Mouse (Mus musculus) erythroblast, embryonic 14.5 days (primary cell): ENCODE measurements around the gene Alox12b. TPM values are rescaled to one million over a fixed set of nuclear protein-coding genes. Genes with fewer than 3 reads are reported as not detected.

Experiments
- H3K27me3 ChIP-seq: 2 replicates; pipeline ENCODE4 v1.6.1; 2012; ENCODE audit warnings: inconsistent platforms; ENCODE audit not compliant: control insufficient read depth
- H3K36me3 ChIP-seq: 2 replicates; pipeline ENCODE4 v1.6.1; 2012; ENCODE audit warnings: mild to moderate bottlenecking, inconsistent platforms; ENCODE audit not compliant: control insufficient read depth
- H3K4me1 ChIP-seq: 2 replicates; pipeline ENCODE4 v1.6.1; 2012; ENCODE audit warnings: inconsistent platforms; ENCODE audit not compliant: control insufficient read depth
- H3K4me3 ChIP-seq: replicated peaks from 2 replicates; pipeline ENCODE3; 2012; ENCODE audit warnings: moderate library complexity, mild to moderate bottlenecking, inconsistent platforms
- H3K9me3 ChIP-seq: 2 replicates; pipeline ENCODE4 v1.6.1; 2012; ENCODE audit warnings: low read length, inconsistent platforms, mixed read lengths; ENCODE audit not compliant: control insufficient read depth
- GATA1 ChIP-seq: IDR thresholded peaks from 2 replicates; pipeline ENCODE4 v1.6.1; 2012; ENCODE audit warnings: low read length, inconsistent platforms, mixed read lengths
- TAL1 ChIP-seq: IDR thresholded peaks from 3 replicates; pipeline ENCODE4 v1.6.1; 2012; ENCODE audit warnings: low read length, inconsistent platforms, mixed read lengths
- polyA plus RNA-seq: library from polyadenylated mRNA; stranded (reverse); fragments of >175 nt; gene quantifications from 2 replicates; pipeline ENCODE4 v1.2.3, GENCODE M21; 2012

The Alox12b gene
- polyA plus RNA-seq, 1 experiment: not detected

DNA sequence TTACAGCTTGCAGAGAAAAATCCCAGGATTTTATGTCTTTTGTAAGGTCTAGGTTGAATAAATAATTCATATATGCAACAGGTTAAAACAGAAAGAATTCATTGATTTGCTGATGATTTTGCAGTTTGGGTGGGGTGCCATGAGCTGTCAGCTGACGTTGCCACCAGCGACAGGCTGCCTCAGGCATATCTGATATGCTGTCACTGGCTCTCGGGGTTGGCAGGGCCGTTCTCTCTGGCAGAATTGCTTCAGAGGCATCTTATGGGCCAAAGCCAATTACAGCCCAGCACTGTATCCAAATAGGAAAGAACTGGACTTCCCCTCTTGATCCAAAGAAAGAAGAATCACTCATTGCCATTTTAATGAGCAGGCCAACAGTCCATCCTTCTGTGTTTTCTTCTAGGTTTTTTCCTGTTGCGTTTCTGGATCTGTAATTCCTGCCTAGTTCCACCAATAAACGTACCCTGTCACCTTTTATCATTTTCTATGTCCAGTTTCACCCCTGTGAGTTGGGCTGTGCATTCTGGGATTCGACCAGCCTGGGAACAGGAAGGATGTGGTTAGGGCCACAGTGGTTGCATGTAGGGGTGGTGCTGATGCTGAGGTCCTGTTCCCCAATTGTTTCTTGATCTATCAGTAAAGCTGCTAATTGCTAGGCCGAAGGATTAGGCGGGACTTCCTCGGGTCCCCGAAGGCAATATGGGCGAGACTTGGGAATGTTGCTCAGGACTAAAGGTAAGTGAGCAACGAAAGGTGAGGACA is 45.9 kb downstream of the Alox12b start:
- TF ChIP-seq TAL1 (no peak), GATA1 (no peak)

DNA sequence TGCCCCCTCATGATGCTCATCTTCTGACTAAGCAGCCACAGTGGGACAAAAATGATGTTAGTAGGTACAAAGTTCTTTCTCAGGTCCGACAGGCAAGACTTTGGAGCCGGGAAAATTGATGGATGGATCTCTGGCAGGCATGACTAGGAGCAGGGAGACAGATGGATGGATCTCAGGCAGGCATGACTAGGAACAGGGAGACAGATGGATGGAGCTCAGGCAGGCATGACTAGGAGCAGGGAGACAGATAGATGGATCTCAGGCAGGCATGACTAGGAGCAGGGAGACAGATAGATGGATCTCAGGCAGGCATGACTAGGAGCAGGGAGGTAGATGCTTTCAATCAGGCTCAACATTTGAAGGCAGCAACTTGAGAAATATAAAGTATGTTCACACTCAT is 54.6 kb downstream of the Alox12b start:
- Histone ChIP-seq H3K4me3 (no peak overlapping the region), H3K27me3 (peaks cover 4% of the 10 kb centered on the region; the same call in 1 of the 2 replicates), H3K4me1 (no peaks in the 10 kb centered on the region), H3K36me3 (no peaks in the 10 kb centered on the region), H3K9me3 (no peaks in the 10 kb centered on the region)
- no peak for TF ChIP-seq TAL1
- no peak for TF ChIP-seq GATA1

More for the DNA sequence above, 45.9 kb downstream of the Alox12b start:
- no peak overlapping the region for H3K4me3 ChIP-seq
- no peaks in the 10 kb centered on the region for H3K4me1 ChIP-seq
- H3K36me3 ChIP-seq: no peaks in the 10 kb centered on the region
- H3K9me3 ChIP-seq: no peaks in the 10 kb centered on the region
- peaks cover 19% of the 10 kb centered on the region for H3K27me3 ChIP-seq

DNA sequence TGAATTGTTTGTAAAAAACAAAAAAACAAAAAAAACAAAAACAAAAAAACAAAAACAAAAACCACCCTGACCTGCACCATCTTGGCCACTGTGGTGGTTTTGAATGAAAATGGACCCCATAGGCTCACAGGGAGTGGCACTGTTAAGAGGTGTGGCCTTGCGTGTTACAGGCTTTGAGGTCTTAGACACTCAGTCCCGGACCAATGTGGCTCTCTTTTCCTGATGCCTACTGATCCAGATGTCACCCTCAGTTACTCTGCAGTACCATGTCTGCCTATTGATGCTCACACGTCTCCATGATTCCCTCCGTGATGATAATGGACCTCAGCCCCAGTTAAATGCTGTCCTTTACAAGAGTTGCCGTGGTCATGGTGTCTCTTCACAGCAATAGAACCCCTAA is 60.6 kb downstream of the Alox12b start:
- Histone ChIP-seq H3K4me3 (no peak overlapping the region), H3K4me1 (no peaks in the 10 kb centered on the region), H3K27me3 (no peaks in the 10 kb centered on the region; the same call in 1 of the 2 replicates), H3K9me3 (no peaks in the 10 kb centered on the region), H3K36me3 (no peaks in the 10 kb centered on the region)
- no peak for TF ChIP-seq GATA1
- TF ChIP-seq TAL1: no peak

DNA sequence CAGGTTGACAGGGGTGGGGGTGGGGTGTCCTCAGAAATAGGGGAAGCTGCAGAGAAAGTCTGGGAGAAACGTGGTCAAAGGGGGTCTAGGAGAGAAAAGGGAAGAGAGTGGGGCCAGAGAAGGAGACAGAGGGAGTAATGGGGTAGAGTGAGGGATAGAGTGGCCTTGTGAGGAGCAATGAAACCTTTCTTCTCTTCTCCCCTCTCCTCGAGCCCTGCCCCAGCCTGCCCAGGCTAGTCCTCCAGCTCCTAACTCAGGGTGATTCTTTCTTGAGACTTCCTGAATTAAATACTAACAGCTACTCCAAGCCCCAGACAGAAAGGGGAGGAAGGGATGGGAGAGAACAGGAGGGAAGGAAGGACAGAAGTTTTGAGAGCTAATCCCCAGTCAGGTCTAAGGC is 61.9 kb downstream of the Alox12b start:
- Histone ChIP-seq H3K36me3 (no peaks in the 10 kb centered on the region), H3K9me3 (no peaks in the 10 kb centered on the region), H3K27me3 (no peaks in the 10 kb centered on the region; the same call in 1 of the 2 replicates), H3K4me3 (no peak overlapping the region), H3K4me1 (no peaks in the 10 kb centered on the region)
- TF ChIP-seq TAL1 (no peak), GATA1 (no peak)

Other genes with a start within 250 kb of the Alox12b start
- not detected in 2 replicates for gene Odf4, start 229.9 kb upstream of the Alox12b start, polyA plus RNA-seq
- not detected in 2 replicates for gene Arhgef15, start 199.5 kb upstream of the Alox12b start, polyA plus RNA-seq
- not detected in 2 replicates for gene Slc25a35, start 188.9 kb upstream of the Alox12b start, polyA plus RNA-seq
- 0.13 and 0.15 TPM in 2 replicates for gene Rangrf, start 181.8 kb upstream of the Alox12b start, polyA plus RNA-seq
- 0.78 and 0.81 TPM in 2 replicates for gene Pfas, start 148.5 kb upstream of the Alox12b start, polyA plus RNA-seq
- gene Ctc1, start 141.1 kb upstream of the Alox12b start, polyA plus RNA-seq: 13.5 and 27.1 TPM in 2 replicates
- 20.3 and 26.6 TPM in 2 replicates for gene Aurkb, start 111.3 kb upstream of the Alox12b start, polyA plus RNA-seq
- 2.0 and 2.4 TPM in 2 replicates for gene Borcs6, start 97.3 kb upstream of the Alox12b start, polyA plus RNA-seq
- gene Tmem107, start 86.2 kb upstream of the Alox12b start, polyA plus RNA-seq: 10.0 and 12.3 TPM in 2 replicates
- 7.9 and 9.1 TPM in 2 replicates for gene Vamp2, start 68.5 kb upstream of the Alox12b start, polyA plus RNA-seq
- gene Per1, start 61.8 kb upstream of the Alox12b start, polyA plus RNA-seq: 1.4 and 1.5 TPM in 2 replicates
- gene Hes7, start 36.6 kb upstream of the Alox12b start, polyA plus RNA-seq: 0.05 TPM in 1 of 2 replicates, not detected in the other
- gene 9130213A22Rik, start 34.4 kb upstream of the Alox12b start, polyA plus RNA-seq: not detected in 2 replicates
- gene Aloxe3, start 31.1 kb upstream of the Alox12b start, polyA plus RNA-seq: 0.01 TPM in 1 of 2 replicates, not detected in the other
- gene Alox8, start 40.9 kb downstream of the Alox12b start, polyA plus RNA-seq: not detected in 2 replicates
- not detected in 2 replicates for gene Gucy2e, start 80.0 kb downstream of the Alox12b start, polyA plus RNA-seq
- 3.4 and 4.9 TPM in 2 replicates for gene Cntrob, start 166.8 kb downstream of the Alox12b start, polyA plus RNA-seq
- 1.5 and 1.9 TPM in 2 replicates for gene Trappc1, start 167.0 kb downstream of the Alox12b start, polyA plus RNA-seq
- not detected in 2 replicates for gene Kcnab3, start 169.3 kb downstream of the Alox12b start, polyA plus RNA-seq
- 0.06 TPM in 1 of 2 replicates, not detected in the other for gene Rnf227, start 183.5 kb downstream of the Alox12b start, polyA plus RNA-seq
- 1.1 and 1.8 TPM in 2 replicates for gene Chd3, start 212.4 kb downstream of the Alox12b start, polyA plus RNA-seq
- gene Naa38, start 238.5 kb downstream of the Alox12b start, polyA plus RNA-seq: 17.5 and 24.2 TPM in 2 replicates
- 0.12 and 0.40 TPM in 2 replicates for gene Cyb5d1, start 238.6 kb downstream of the Alox12b start, polyA plus RNA-seq
- 0.08 TPM in 1 of 2 replicates, not detected in the other for gene Tmem88, start 241.2 kb downstream of the Alox12b start, polyA plus RNA-seq